Mouse (Mus musculus) bone marrow macrophage, adult 2 months (primary cell): ENCODE measurements around the gene Zfp366.

Experiments used
- CTCF ChIP-seq: IDR thresholded peaks from 2 replicates; pipeline ENCODE4 v1.5.1; 2012; ENCODE audit warnings: low read depth, mild to moderate bottlenecking, low read length, moderate library complexity
- POLR2A ChIP-seq: IDR thresholded peaks from 2 replicates; pipeline ENCODE4 v1.6.1; 2012; ENCODE audit warnings: mild to moderate bottlenecking, low read depth, low read length, borderline replicate concordance

- TF ChIP-seq CTCF (no peak), POLR2A (no peak)
Observed at GRCm38 (mm10) chr13:99258677-99259076, 74.1 kb downstream of the Zfp366 start.
